Mouse (Mus musculus): ENCODE results near the gene Ercc6l.
"Not testable (repeated sequence)": the region's sequence is repeated elsewhere in the genome, so short reads cannot be mapped to it uniquely, and the experiment has no call there.

Gene Ercc6l

DNA sequence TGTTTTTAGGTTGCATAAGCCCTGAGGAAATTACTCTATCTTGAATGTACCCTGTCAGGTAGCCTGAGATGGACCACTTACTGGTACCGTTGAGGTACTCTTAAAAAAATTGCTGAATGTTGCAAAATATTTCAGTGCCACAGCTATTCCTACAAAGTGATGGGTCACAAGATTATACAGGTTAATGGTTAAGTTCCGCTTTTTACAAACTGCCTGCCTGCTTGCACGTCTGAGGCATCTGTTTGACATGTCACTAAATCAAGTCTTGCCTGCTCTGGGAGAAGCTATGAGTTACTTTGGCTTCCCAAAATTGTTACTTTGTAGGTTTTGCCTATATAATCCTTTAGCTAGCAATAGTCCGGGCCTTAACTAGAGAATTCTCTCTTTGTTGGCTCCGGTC, 47.5 kb downstream of the Ercc6l start:
- not testable (repeated sequence) for DNase-seq (ENCODE audit: low spot score)

DNA sequence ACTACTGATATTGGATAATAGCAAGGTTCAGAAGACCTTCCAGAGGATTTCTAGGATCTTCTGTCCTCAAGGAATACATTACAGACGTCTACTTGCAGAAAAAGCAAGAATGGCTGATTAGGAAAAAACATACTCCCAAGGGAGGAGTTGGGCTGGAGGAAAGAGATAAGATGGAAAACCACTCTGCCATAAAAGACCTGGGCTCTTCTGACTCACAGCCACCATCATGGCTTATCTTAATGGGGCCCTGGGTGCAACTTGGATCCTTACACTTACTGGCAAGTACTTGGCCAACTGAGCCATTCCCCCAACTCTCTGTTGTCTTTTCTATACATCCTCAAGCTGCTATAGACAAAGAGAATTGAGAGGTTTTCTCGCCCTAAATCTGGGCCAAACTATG, 53.1 kb downstream of the Ercc6l start:
- DNase-seq (ENCODE audit: low spot score) = not testable (repeated sequence)

DNA sequence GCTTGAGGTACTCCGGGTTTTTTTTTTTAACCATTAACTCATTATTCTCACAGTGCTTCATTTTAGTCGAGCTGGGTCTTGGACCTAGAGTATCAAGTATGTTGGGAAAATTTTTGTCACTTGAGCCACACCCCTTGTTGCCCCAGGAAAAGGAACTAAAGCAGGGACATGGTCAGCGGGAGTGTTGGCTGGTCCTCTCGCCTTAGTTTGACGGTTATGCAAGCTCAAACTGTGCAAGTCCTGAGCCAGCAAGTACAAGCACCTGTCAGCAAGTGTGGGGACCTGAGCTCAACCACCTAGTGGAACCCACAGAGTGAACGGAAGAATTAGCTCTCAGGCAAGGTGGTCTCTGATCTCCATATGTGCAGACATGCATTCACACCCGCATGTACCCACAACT, 55.0 kb downstream of the Ercc6l start:
- DNase-seq (ENCODE audit: low spot score) = no peak

DNA sequence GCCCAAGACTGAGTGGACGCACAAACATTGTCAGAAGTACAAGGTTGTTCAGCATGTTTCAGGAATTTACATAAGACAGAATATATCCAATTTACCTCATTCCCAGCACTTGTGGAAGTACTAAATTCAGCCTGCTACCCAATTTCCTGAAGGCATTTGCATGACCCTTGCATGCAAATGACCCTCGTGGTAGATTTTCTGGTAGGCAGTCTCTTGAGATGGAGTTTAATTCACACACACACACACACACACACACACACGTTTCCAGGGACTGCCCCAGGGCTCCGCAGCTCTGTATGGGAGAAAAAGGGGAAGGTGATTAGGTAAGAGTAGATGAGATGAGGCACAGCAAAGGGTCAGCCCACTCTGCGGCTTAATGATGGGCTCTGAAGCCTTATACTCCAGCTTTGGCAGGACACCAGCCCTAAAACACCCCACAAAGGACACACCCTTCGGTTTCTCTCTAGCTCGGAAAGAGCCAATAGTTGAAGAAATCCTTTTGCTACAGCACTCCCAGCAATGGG, 62.4 kb downstream of the Ercc6l start:
- DNase-seq (ENCODE audit: low spot score) = no peak
